Mouse (Mus musculus): ENCODE data around the gene Guk1. TPM values are rescaled to one million over a fixed set of nuclear protein-coding genes. Genes with fewer than 3 reads are reported as not detected.

Guk1 gene
- polyA plus RNA-seq, 1 experiment = 122 TPM

Other genes with a start within 250 kb of the Guk1 start
- gene Hist3h2ba, start 243.3 kb downstream of the Guk1 start, polyA plus RNA-seq (2012; ENCODE audit: insufficient read depth, insufficient read length, missing spikeins) = not detected in 2 replicates
- gene Hist3h2a, start 237.5 kb downstream of the Guk1 start, polyA plus RNA-seq (2012; ENCODE audit: insufficient read depth, insufficient read length, missing spikeins) = 8.2 and 12.4 TPM in 2 replicates
- gene Trim17, start 237.5 kb downstream of the Guk1 start, polyA plus RNA-seq (2012; ENCODE audit: insufficient read depth, insufficient read length, missing spikeins) = not detected in 2 replicates
- 3.8 and 4.8 TPM in 2 replicates for gene Trim11, start 214.1 kb downstream of the Guk1 start, polyA plus RNA-seq (2012; ENCODE audit: insufficient read depth, insufficient read length, missing spikeins)
- 2.4 and 7.2 TPM in 2 replicates for gene Obscn, start 55.8 kb downstream of the Guk1 start, polyA plus RNA-seq (2012; ENCODE audit: insufficient read depth, insufficient read length, missing spikeins)
- gene Iba57, start 28.5 kb downstream of the Guk1 start, polyA plus RNA-seq (2012; ENCODE audit: insufficient read depth, insufficient read length, missing spikeins) = 9.8 and 10.4 TPM in 2 replicates
- gene Gjc2, start 9.0 kb downstream of the Guk1 start, polyA plus RNA-seq (2012; ENCODE audit: insufficient read depth, insufficient read length, missing spikeins) = not detected in 2 replicates
- 118 and 139 TPM in 2 replicates for gene Mrpl55, start 10.3 kb upstream of the Guk1 start, polyA plus RNA-seq (2012; ENCODE audit: insufficient read depth, insufficient read length, missing spikeins)
- 5.6 and 11.0 TPM in 2 replicates for gene 2310033P09Rik, start 16.1 kb upstream of the Guk1 start, polyA plus RNA-seq (2012; ENCODE audit: insufficient read depth, insufficient read length, missing spikeins)
- 211 and 220 TPM in 2 replicates for gene Arf1, start 36.1 kb upstream of the Guk1 start, polyA plus RNA-seq (2012; ENCODE audit: insufficient read depth, insufficient read length, missing spikeins)
- gene Wnt3a, start 98.5 kb upstream of the Guk1 start, polyA plus RNA-seq (2012; ENCODE audit: insufficient read depth, insufficient read length, missing spikeins) = not detected in 2 replicates
- 0.33 and 0.40 TPM in 2 replicates for gene Wnt9a, start 114.7 kb upstream of the Guk1 start, polyA plus RNA-seq (2012; ENCODE audit: insufficient read depth, insufficient read length, missing spikeins)
- gene Prss38, start 183.4 kb upstream of the Guk1 start, polyA plus RNA-seq (2012; ENCODE audit: insufficient read depth, insufficient read length, missing spikeins) = not detected in 2 replicates